Mouse (Mus musculus) CH12.LX (cell line): ENCODE data around the gene Tmem45b. TPM values are rescaled to one million over a fixed set of nuclear protein-coding genes. Genes with fewer than 3 reads are reported as not detected.

Source experiments
- DNase-seq: peaks from one replicate; pipeline ENCODE4 v3.0.0-alpha.2; 2013; ENCODE audit errors: extremely low read depth
- H3K27ac ChIP-seq: 2 replicates; pipeline ENCODE4 v1.5.1; 2012; ENCODE audit warnings: low read depth, mild to moderate bottlenecking, control low read depth, moderate library complexity; ENCODE audit not compliant: insufficient read depth
- H3K27me3 ChIP-seq: replicated peaks from 2 replicates; pipeline ENCODE3; 2012; ENCODE audit warnings: inconsistent platforms
- H3K36me3 ChIP-seq, 2 experiments: replicated peaks in 1 of 2; 2 replicates each; pipeline versions ENCODE3 to v1.6.1; 2012; ENCODE audit warnings: inconsistent platforms in 1 of 2, low read length in 1 of 2, mild to moderate bottlenecking in 1 of 2, mixed read lengths in 1 of 2, moderate library complexity in 1 of 2; ENCODE audit not compliant: control insufficient read depth in 1 of 2, insufficient read depth in 1 of 2
- H3K4me1 ChIP-seq, 2 experiments: 2 replicates each; pipeline ENCODE4 v1.6.1; 2012; ENCODE audit warnings: inconsistent platforms in 1 of 2, moderate library complexity in 1 of 2; ENCODE audit not compliant: insufficient read depth in 2 of 2, control insufficient read depth in 1 of 2
- H3K4me2 ChIP-seq: 2 replicates; pipeline ENCODE4 v1.6.1; 2012; ENCODE audit warnings: low read depth, mild to moderate bottlenecking, control low read depth; ENCODE audit not compliant: poor library complexity, insufficient read depth, severe bottlenecking
- H3K4me3 ChIP-seq, 3 experiments: fragments of 150-350 bp in 1 of 3; sonication (generic) in 1 of 3; replicated peaks in 1 of 3; 2 replicates each; pipeline versions ENCODE3 to v1.5.1; 2011 to 2012; ENCODE audit warnings: low read depth in 2 of 3, low read length in 2 of 3, mild to moderate bottlenecking in 2 of 3, moderate library complexity in 2 of 3, control low read depth in 1 of 3, improper control_type of control experiment in 1 of 3, inconsistent platforms in 1 of 3, mixed read lengths in 1 of 3; ENCODE audit not compliant: poor library complexity in 1 of 3
- H3K79me2 ChIP-seq: replicated peaks from 2 replicates; pipeline ENCODE4 v1.6.1; 2012; ENCODE audit warnings: mild to moderate bottlenecking, moderate library complexity; ENCODE audit not compliant: control insufficient read depth, poor library complexity, insufficient read depth, severe bottlenecking; ENCODE audit errors: extremely low read depth
- H3K9ac ChIP-seq: 2 replicates; pipeline ENCODE4 v1.6.1; 2012; ENCODE audit warnings: low read depth, mild to moderate bottlenecking, control low read depth, moderate library complexity; ENCODE audit not compliant: insufficient read depth
- H3K9me3 ChIP-seq: replicated peaks from 2 replicates; pipeline ENCODE3; 2012; ENCODE audit warnings: low read length, inconsistent platforms, mixed read lengths
- CTCF ChIP-seq, 2 experiments: IDR thresholded peaks in 1 of 2; conservative IDR thresholded peaks in 1 of 2; 2 replicates each; pipeline ENCODE4 v1.5.1; 2011 to 2012; ENCODE audit warnings: low read depth in 2 of 2, low read length in 2 of 2, improper control_type of control experiment in 1 of 2, inconsistent platforms in 1 of 2, mild to moderate bottlenecking in 1 of 2, moderate library complexity in 1 of 2
- E2F4 ChIP-seq: IDR thresholded peaks from 2 replicates; pipeline ENCODE4 v1.6.1; 2011; ENCODE audit warnings: low read depth, low read length, improper control_type of control experiment; ENCODE audit not compliant: insufficient replicate concordance
- ELF1 ChIP-seq: IDR thresholded peaks from 2 replicates; pipeline ENCODE4 v1.6.1; 2014; ENCODE audit warnings: low read depth, mild to moderate bottlenecking, inconsistent platforms, low read length, improper control_type of control experiment
- ETS1 ChIP-seq: conservative IDR thresholded peaks from 2 replicates; pipeline ENCODE4 v1.6.1; 2012; ENCODE audit warnings: low read depth, mild to moderate bottlenecking, inconsistent platforms, low read length, improper control_type of control experiment, moderate library complexity
- IRF4 ChIP-seq: IDR thresholded peaks from 2 replicates; pipeline ENCODE4 v1.6.1; 2014; ENCODE audit warnings: low read depth, mild to moderate bottlenecking, inconsistent platforms, low read length, improper control_type of control experiment
- JUN ChIP-seq: IDR thresholded peaks from 2 replicates; pipeline ENCODE4 v1.6.1; 2011; ENCODE audit warnings: low read depth, mild to moderate bottlenecking, low read length, improper control_type of control experiment, moderate library complexity; ENCODE audit not compliant: insufficient read depth
- JUND ChIP-seq: conservative IDR thresholded peaks from 2 replicates; pipeline ENCODE4 v1.6.1; 2011; ENCODE audit warnings: low read depth, low read length, improper control_type of control experiment
- MAFK ChIP-seq: IDR thresholded peaks from 2 replicates; pipeline ENCODE4 v1.6.1; 2011; ENCODE audit warnings: low read length, improper control_type of control experiment; ENCODE audit not compliant: insufficient replicate concordance
- MAX ChIP-seq: IDR thresholded peaks from 2 replicates; pipeline ENCODE4 v1.6.1; 2011; ENCODE audit warnings: low read length, improper control_type of control experiment
- MAZ ChIP-seq: IDR thresholded peaks from 2 replicates; pipeline ENCODE4 v1.6.1; 2012; ENCODE audit warnings: low read depth, mild to moderate bottlenecking, inconsistent platforms, low read length, improper control_type of control experiment, moderate library complexity
- MEF2A ChIP-seq: IDR thresholded peaks from 2 replicates; pipeline ENCODE4 v1.6.1; 2014; ENCODE audit warnings: low read depth, mild to moderate bottlenecking, inconsistent platforms, low read length, improper control_type of control experiment, borderline replicate concordance
- MXI1 ChIP-seq: IDR thresholded peaks from 2 replicates; pipeline ENCODE4 v1.6.1; 2011; ENCODE audit warnings: mild to moderate bottlenecking, low read depth, low read length, improper control_type of control experiment
- NELFE ChIP-seq: IDR thresholded peaks from 2 replicates; pipeline ENCODE4 v1.6.1; 2011; ENCODE audit warnings: low read depth, low read length, improper control_type of control experiment
- NRF1 ChIP-seq: IDR thresholded peaks from 2 replicates; pipeline ENCODE4 v1.6.1; 2014; ENCODE audit warnings: low read depth, mild to moderate bottlenecking, inconsistent platforms, low read length, improper control_type of control experiment, moderate library complexity
- PAX5 ChIP-seq: IDR thresholded peaks from 2 replicates; pipeline ENCODE4 v1.6.1; 2012; ENCODE audit warnings: low read length, inconsistent platforms, mixed read lengths
- POLR2A ChIP-seq: IDR thresholded peaks from 2 replicates; pipeline ENCODE4 v1.6.1; 2011; ENCODE audit warnings: low read depth, mild to moderate bottlenecking, improper control_type of control experiment, low read length
- POLR2AphosphoS2 ChIP-seq: IDR thresholded peaks from 2 replicates; pipeline ENCODE4 v1.6.1; 2011; ENCODE audit warnings: low read depth, low read length, improper control_type of control experiment
- RAD21 ChIP-seq: IDR thresholded peaks from 2 replicates; pipeline ENCODE4 v1.6.1; 2011; ENCODE audit warnings: low read depth, mild to moderate bottlenecking, low read length, improper control_type of control experiment, moderate library complexity
- SIN3A ChIP-seq: IDR thresholded peaks from 2 replicates; pipeline ENCODE4 v1.6.1; 2012; ENCODE audit warnings: low read length, improper control_type of control experiment, inconsistent platforms
- TBP ChIP-seq: conservative IDR thresholded peaks from 2 replicates; pipeline ENCODE4 v1.6.1; 2011; ENCODE audit warnings: low read depth, low read length, improper control_type of control experiment
- ZC3H11A ChIP-seq: IDR thresholded peaks from 2 replicates; pipeline ENCODE4 v1.6.1; 2012; ENCODE audit warnings: low read depth, mild to moderate bottlenecking, inconsistent platforms, low read length, improper control_type of control experiment
- ZKSCAN1 ChIP-seq: IDR thresholded peaks from 2 replicates; pipeline ENCODE4 v1.6.1; 2012; ENCODE audit warnings: low read depth, inconsistent platforms, low read length, improper control_type of control experiment, borderline replicate concordance
- ZMIZ1 ChIP-seq: IDR thresholded peaks from 2 replicates; pipeline ENCODE4 v1.6.1; 2012; ENCODE audit warnings: low read depth, mild to moderate bottlenecking, inconsistent platforms, low read length, improper control_type of control experiment
- ZNF384 ChIP-seq: IDR thresholded peaks from 2 replicates; pipeline ENCODE4 v1.6.1; 2012; ENCODE audit warnings: low read depth, low read length, improper control_type of control experiment, inconsistent platforms
- dilution Hi-C: fragments of 300-500 bp; cut with MboI; formaldehyde crosslinking; loops from 2 replicates; pipeline ENCODE4 v1.14.3; 2020; ENCODE audit warnings: low sequenced_read_pairs; ENCODE audit not compliant: extremely low pct_unique_long_range_greater_than_20kb, extremely low pct_ligation_motif_present
- in situ Hi-C: fragments of 300-500 bp; cut with MboI; formaldehyde crosslinking; loops from 3 replicates; pipeline ENCODE4 v1.14.3; 2019; ENCODE audit warnings: low sequenced_read_pairs, low pct_ligation_motif_present, low pct_unique_long_range_greater_than_20kb, mixed read lengths
- polyA plus RNA-seq: library from polyadenylated mRNA; unstranded; fragments of >175 nt; gene quantifications from 2 replicates; pipeline ENCODE4 v1.2.1, GENCODE M21; 2012; ENCODE audit warnings: low read depth; ENCODE audit not compliant: insufficient read length
- total RNA-seq, 2 experiments: library from RNA; depleted of rRNA; stranded (reverse); fragments of 300-350 nt in 1 of 2; fragments of >200 nt in 1 of 2; gene quantifications; 2 replicates each; pipeline ENCODE4 v1.2.3; 2012 to 2014

Tmem45b gene
- total and polyA plus RNA-seq, 3 experiments = not detected

DNA sequence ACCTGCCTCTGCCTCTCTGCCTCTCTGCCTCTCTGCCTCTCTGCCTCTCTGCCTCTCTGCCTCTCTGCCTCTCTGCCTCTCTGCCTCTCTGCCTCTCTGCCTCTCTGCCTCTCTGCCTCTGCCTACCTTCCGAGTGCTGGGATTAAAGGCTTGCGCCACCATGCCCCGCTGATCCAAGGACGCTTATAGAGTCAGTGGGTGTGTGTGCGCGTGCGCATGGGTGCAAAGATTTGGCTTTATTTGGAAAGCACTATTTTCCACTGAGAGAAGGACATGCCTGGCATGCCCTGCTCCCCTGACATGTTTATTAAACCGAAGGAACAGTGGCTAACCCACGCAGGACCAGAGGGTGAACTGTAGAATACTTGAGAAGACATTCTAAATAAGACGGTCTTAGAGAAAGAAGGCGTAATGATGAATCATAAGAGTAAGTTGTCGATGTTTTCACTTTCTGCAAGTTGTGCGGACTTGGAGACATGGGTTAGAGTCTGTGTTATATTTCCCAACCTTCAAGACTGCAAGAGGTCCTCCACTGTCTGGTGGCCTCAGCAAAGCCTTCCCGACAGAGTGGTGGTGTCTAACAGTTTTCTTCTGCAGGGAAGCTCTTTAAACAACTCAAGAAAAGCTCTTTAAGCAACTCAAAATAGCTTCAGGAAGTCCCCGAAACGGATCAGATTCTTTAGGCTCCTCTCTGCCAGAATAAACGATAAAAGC, 79.3 kb downstream of the Tmem45b start:
- H3K4me2 ChIP-seq = peak overlapping the region; percentile 88; the same call in 1 of the 2 replicates
- no peak overlapping the region for H3K27ac ChIP-seq
- H3K9ac ChIP-seq = no peak overlapping the region; the same call in 1 of the 2 replicates
- TF ChIP-seq MAFK (no peak), TBP (no peak), ZNF384 (no peak), IRF4 (no peak), E2F4 (no peak), POLR2AphosphoS2 (no peak), NRF1 (no peak), POLR2A (no peak), PAX5 (no peak), ELF1 (no peak), JUN (no peak), CTCF (conservative IDR thresholded peaks at IDR 0.05 in 1 of 2, IDR thresholded peaks at IDR 0.05 in 1 of 2; ENCODE audit: low read depth in 2 of 2, low read length in 2 of 2) (no peak), ZC3H11A (no peak), MXI1 (no peak), ETS1 (no peak), ZKSCAN1 (no peak), MAZ (no peak), JUND (no peak), NELFE (no peak)
- H3K4me3 ChIP-seq = no peak overlapping the region
- H3K36me3 ChIP-seq = peaks cover 7 to 18% of the 10 kb centered on the region in 2 experiments
- H3K9me3 ChIP-seq = no peaks in the 10 kb centered on the region
- DNase-seq = no peak
- no peaks in the 10 kb centered on the region for H3K27me3 ChIP-seq
- peaks cover 28% of the 10 kb centered on the region for H3K79me2 ChIP-seq
- in situ Hi-C loops (no loop called here), dilution Hi-C loops (no loop called here)
- H3K4me1 ChIP-seq = peaks cover 3 to 27% of the 10 kb centered on the region in 2 experiments

DNA sequence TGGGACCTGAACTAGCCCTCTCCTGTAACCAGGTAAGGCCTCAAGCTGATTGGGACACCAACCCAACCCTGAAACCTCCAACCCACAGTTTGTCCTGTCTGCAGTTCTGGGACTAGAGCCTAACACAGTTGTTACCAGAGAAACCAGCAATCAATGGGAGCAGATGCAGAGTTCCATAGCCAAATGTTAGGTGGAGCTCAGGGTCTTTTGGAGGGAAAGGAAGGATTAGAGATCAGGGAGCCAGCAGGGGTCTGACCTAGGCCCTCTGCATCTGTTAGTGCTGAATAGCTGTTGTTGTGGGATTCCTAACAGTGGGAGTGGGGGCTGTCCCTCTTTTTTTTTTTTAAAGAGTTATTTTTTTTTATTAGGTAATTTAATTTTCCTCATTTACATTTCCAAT, 87.6 kb downstream of the Tmem45b start:
- in situ Hi-C loops = no loop called here
- H3K9me3 ChIP-seq = no peaks in the 10 kb centered on the region
- no peaks in the 10 kb centered on the region for H3K4me1 ChIP-seq
- no peak overlapping the region for H3K27ac ChIP-seq
- H3K79me2 ChIP-seq = no peaks in the 10 kb centered on the region
- dilution Hi-C loops = no loop called here
- H3K9ac ChIP-seq = no peak overlapping the region
- TF ChIP-seq SIN3A = no peak
- no peak for TF ChIP-seq MAX
- no peak for TF ChIP-seq RAD21
- TF ChIP-seq ZNF384 = no peak
- no peak for TF ChIP-seq MEF2A
- TF ChIP-seq IRF4 = no peak
- TF ChIP-seq POLR2A = no peak
- TF ChIP-seq ZMIZ1 = no peak
- H3K4me2 ChIP-seq = no peak overlapping the region
- DNase-seq = no peak
- no peak overlapping the region for H3K4me3 ChIP-seq
- peaks cover 2 to 13% of the 10 kb centered on the region in 2 experiments for H3K36me3 ChIP-seq
- H3K27me3 ChIP-seq = no peaks in the 10 kb centered on the region

Other genes with a start within 250 kb of the Tmem45b start
- gene Prdm10, start 183.9 kb downstream of the Tmem45b start, total RNA-seq (2012; rRNA removed) = 4.5 TPM in 2 replicates
- gene Prdm10, start 183.9 kb downstream of the Tmem45b start, total RNA-seq (2014; rRNA removed) = 3.9 and 4.7 TPM in 2 replicates
- gene Prdm10, start 183.9 kb downstream of the Tmem45b start, polyA plus RNA-seq = 5.2 and 6.7 TPM in 2 replicates
- 15.6 and 17.0 TPM in 2 replicates for gene Nfrkb, start 78.3 kb downstream of the Tmem45b start, total RNA-seq (2012; rRNA removed)
- 15.2 and 15.5 TPM in 2 replicates for gene Nfrkb, start 78.3 kb downstream of the Tmem45b start, total RNA-seq (2014; rRNA removed)
- gene Nfrkb, start 78.3 kb downstream of the Tmem45b start, polyA plus RNA-seq = 20.1 and 22.0 TPM in 2 replicates